Mouse (Mus musculus) CD8-positive naive resting alpha-beta T cell, adult 2 months (primary cell): ENCODE measurements around the gene Tekt4.

Experiments
- DNase-seq, 2 experiments: peaks; one replicate each; pipeline ENCODE4 v3.0.0; 2022; ENCODE audit warnings: low read depth in 2 of 2, low spot score in 2 of 2

Tekt4 gene

GRCm38 (mm10) chr17:25432433-25433181, 21.8 kb upstream of the Tekt4 start:
- DNase-seq: no peak

- DNase-seq: no peak
Measured at GRCm38 (mm10) chr17:25433223-25433616, 21.2 kb upstream of the Tekt4 start.

GRCm38 (mm10) chr17:25433617-25434606, 20.5 kb upstream of the Tekt4 start, which contains the start of gene Cacna1h:
TSS of gene Cacna1h (minus strand) at chr17:25433783.
- no peak for DNase-seq

- DNase-seq: no peak
Measured at GRCm38 (mm10) chr17:25441417-25441816, 13.0 kb upstream of the Tekt4 start.

GRCm38 (mm10) chr17:25442889-25443288, 11.5 kb upstream of the Tekt4 start:
- DNase-seq: no peak

- no peak for DNase-seq
Measured at GRCm38 (mm10) chr17:25445074-25445473, 9.3 kb upstream of the Tekt4 start.

- DNase-seq: no peak
Measured at GRCm38 (mm10) chr17:25445841-25446240, 8.6 kb upstream of the Tekt4 start.

- no peak for DNase-seq
Measured at GRCm38 (mm10) chr17:25447865-25448264, 6.5 kb upstream of the Tekt4 start.

- no peak for DNase-seq
Measured at GRCm38 (mm10) chr17:25450329-25450728, 4.1 kb upstream of the Tekt4 start.

- DNase-seq: no peak
Measured at GRCm38 (mm10) chr17:25452246-25452965, 2.0 kb upstream of the Tekt4 start.

GRCm38 (mm10) chr17:25456540-25456939, 2.1 kb downstream of the Tekt4 start:
- DNase-seq: no peak

GRCm38 (mm10) chr17:25462236-25462875, 7.9 kb downstream of the Tekt4 start:
- DNase-seq: no peak

GRCm38 (mm10) chr17:25463326-25463945, 9.0 kb downstream of the Tekt4 start:
- no peak for DNase-seq

GRCm38 (mm10) chr17:25464091-25464490, 9.7 kb downstream of the Tekt4 start:
- no peak for DNase-seq

- no peak for DNase-seq
Measured at GRCm38 (mm10) chr17:25466257-25466656, 11.8 kb downstream of the Tekt4 start.

GRCm38 (mm10) chr17:25467781-25468180, 13.4 kb downstream of the Tekt4 start:
- no peak for DNase-seq

GRCm38 (mm10) chr17:25468301-25468700, 13.9 kb downstream of the Tekt4 start:
- DNase-seq: no peak

GRCm38 (mm10) chr17:25469798-25470197, 15.4 kb downstream of the Tekt4 start:
- no peak for DNase-seq

- no peak for DNase-seq
Measured at GRCm38 (mm10) chr17:25471418-25471817, 17.0 kb downstream of the Tekt4 start.

GRCm38 (mm10) chr17:25472044-25472443, 17.6 kb downstream of the Tekt4 start:
- no peak for DNase-seq
